Mouse (Mus musculus) heart, postnatal 36 days (tissue): ENCODE data around the gene Pten. TPM values are rescaled to one million over a fixed set of nuclear protein-coding genes. Genes with fewer than 3 reads are reported as not detected.
A peak's percentile ranks its signal among the peaks of the same experiment; 100 is the strongest.
"Not testable (repeated sequence)": the region's sequence is repeated elsewhere in the genome, so short reads cannot be mapped to it uniquely, and the experiment has no call there.

Source experiments
- DNase-seq, 2 experiments: peaks; one replicate each; pipeline ENCODE4 v3.0.0; 2021 to 2022
- intact Hi-C: fragments of 180-260 bp; cut with DNase I; formaldehyde crosslinking; loops from one replicate; pipeline ENCODE4 v1.15.1; 2025
- total RNA-seq, 2 experiments: library from RNA; stranded (reverse); gene quantifications; 2 replicates each; pipeline ENCODE4 v1.2.3; 2021

Pten gene
- total RNA-seq, 2 experiments from 2014 or later, result 60.3 to 71.1 TPM

DNA sequence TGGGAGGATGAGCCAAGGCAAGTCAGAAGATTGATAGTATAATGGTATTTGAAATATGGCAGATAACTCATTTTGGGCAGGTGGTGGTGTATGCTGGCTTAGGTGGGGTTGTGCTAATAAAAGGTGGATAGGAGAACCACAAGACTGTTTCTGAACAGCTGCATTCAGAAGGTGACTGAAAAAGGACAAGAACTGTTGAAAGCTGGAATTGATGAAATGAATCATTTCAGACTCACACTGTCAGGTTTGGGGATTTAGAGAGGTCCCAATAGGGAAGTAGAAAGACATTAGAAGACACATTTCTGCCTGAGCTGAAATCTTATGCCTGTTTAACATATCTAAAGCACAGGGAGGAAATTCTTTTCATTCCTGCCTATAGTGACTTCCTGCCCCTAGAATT is 36.6 kb downstream of the Pten start:
- intact Hi-C loops, result loop anchor here (5.0 kb wide), 1 partner anchor 37 kb away; the partner anchor contains the start of gene Pten

DNA sequence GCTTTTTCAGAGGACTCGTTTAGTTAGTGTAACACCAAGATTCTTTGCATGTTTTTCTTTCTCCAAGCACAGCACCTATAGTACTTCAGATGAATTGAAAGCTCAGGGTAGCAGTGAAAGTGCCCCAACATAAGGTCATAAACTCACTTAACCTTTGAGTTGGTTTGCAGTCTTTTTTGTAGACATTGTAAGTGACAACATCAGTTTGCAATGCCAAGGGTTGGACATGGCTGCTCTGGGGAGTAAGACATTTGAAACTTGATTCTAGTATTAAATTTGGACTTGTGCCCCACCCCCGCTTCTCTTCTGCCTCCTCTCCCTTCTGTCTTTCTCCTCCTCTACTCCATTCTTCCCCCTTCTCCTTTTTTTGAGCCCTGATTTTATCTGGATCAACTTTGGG is 43.3 kb downstream of the Pten start:
- no peak for DNase-seq
- intact Hi-C loops, result no loop called here

More for the DNA sequence above, 36.6 kb downstream of the Pten start:
- DNase-seq, result no peak

DNA sequence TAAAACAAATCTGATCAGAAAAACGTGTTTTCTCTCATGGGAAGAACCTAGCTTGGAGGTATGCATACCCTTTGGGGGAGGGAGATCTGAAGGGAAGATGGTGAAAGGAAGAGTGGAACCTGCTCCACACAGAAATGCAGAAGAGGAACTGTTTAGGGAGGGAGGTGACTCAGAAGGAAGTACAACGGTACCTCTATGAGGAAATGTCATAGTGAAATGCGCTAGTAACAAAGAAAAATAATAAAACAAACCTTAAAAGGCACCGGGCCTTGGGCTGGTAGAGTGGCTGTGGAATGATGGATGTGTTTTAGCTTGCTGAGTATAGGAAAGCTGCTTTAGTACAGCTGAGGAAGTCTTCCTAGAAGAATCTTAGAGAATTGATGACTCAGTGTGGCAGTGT is 47.4 kb downstream of the Pten start:
- no peak for DNase-seq
- intact Hi-C loops, result no loop called here

DNA sequence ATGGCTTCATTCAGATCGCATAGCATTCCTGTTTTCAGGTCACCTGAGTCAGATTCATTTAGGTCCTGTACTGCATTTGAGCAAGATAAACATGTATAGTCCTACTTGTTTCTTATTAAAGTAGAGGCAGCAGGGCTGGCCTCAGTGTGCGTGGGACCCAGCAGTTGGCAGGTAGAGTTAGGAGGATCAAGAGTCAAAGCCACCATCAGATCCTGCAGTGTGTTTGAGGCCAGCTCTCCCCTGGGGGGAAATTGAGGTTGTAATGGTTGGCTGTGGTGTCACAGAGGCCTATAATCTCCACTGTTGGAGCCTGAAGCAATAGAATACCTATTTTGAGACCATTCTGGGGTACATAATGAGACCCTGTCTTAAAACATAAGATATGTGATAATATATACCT is 50.3 kb downstream of the Pten start:
- intact Hi-C loops, result no loop called here
- DNase-seq, result no peak

DNA sequence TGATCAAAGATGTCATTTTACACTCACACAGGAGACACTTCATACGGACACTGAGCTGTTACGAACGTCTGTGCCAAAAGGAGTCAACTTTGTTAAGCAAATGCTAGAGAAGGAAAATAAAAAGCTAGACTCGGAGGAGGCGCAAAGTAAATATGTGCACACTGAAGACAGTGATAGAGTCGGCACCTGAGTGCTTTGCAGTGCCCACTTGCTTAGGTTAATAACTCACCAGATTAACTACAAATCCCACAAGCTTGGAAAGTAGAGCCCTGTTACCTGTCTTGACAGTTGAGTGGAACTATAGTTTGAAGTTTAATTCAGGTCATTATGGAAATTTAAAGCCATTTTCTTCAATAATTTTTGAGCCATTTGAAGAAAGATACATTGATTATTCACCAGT is 51.4 kb downstream of the Pten start:
- no peak for DNase-seq
- intact Hi-C loops, result no loop called here

DNA sequence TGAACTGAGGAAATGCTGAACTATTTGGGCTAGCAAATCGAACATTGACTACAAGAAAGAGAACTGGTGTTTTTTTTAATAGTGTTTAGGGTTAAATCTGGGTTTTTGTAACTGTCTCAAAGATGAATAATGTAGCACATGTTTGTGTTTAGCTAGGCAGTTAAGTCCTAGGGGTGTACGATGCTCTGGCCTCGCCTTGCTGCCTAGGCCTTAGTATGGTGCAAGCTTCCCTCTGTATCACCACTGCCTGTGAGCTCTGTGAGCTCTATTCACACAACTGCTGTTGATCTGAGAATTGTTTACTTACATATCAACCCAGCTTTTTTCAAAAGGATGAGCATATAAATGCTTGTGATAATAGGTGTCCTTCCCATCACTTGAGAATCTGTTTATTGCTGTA is 51.8 kb downstream of the Pten start:
- DNase-seq, result no peak
- intact Hi-C loops, result no loop called here

DNA sequence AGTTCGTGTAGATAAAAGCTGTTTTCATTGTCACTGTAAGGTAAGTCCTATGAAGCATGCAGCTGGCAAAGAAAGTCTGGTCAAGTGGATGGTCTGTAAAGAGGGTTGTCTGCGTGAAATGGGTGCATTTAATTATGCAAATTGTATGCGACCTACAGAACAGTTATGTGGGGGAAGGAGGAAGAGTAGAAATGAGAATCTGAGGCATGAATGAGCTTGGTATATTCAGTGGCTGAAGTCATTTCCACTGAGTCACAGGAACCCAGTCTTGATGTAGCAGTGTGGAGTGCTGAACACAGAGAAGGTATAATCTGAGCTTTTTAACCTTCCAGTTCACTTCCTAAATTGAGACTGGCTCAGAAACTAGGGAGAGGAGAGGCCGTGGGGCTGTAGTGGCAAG is 61.5 kb downstream of the Pten start:
- intact Hi-C loops, result no loop called here
- DNase-seq, result no peak

DNA sequence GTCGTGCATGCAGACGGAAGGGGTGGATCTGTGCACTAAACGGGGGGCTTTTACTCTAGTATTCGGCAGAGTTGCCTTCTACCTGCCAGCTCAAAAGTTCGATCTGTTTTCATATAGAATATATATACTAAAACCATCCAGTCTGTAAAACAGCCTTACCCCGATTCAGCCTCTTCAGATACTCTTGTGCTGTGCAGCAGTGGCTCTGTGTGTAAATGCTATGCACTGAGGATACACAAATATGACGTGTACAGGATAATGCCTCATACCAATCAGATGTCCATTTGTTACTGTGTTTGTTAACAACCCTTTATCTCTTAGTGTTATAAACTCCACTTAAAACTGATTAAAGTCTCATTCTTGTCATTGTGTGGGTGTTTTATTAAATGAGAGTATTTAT is 65.7 kb downstream of the Pten start:
- intact Hi-C loops, DNase-seq: not testable (repeated sequence)

DNA sequence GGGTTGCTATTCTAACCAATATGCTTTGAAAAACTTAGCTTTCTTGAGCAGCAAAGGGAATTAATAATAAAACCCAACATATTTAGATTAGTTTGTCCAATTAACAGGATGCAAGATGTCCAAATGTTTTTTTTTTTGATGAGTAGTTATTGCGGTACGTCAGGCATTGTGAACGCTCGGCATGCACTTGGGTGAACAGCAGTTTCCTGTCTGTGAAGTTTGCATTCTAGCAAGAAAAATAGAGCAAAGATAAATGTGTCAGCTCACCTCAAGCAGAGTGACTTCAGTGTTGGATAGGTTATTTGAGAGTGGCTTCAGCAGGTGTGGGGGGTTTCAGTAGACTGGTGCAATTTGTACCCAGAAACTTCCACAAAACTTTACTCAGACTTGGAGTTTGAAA is 69.3 kb downstream of the Pten start:
- no peak for DNase-seq
- intact Hi-C loops, result no loop called here

DNA sequence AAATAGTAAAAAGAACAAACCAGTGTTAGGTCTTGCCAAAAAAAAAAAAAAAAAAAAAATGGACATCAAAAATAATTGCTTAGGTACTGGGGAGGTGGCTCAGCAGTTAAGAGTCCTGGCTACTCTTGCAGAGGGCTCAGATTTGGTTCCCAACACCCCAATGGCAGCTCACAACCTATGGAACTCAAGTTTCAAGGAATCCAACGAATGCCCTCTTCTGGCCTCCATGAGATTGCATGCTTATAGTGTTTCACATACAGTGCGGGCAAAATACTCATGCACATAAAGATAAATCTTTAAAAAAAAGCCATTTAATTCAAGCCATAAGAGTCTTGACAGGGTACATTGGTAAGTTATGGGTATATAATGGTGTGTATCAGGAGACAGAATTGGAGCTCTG is 72.6 kb downstream of the Pten start:
- no peak for DNase-seq
- intact Hi-C loops, result loop anchor here (5.0 kb wide), 1 partner anchor 73 kb away; the partner anchor contains the start of gene Pten

DNA sequence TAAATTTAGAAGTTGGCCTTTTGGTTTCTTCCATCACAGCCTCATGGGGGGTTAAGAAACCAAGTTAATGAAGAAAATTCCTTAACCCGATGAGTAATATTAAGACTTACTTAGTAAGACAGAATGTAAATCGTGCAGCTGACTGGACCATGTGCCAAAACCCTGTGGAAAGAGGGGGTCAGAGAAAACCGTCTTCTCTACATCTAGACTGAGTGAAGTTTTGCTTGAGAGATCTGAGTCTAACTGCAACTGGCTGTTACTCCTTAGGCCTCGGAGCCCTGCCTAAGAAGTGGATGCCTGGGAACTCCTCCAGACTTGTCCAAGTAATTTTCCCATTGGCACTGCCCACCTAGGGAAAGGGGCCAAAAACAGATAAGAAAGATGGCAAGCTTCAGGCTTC is 74.0 kb downstream of the Pten start:
- DNase-seq, result no peak
- intact Hi-C loops, result loop anchor here (5.0 kb wide), 1 partner anchor 74 kb away; the partner anchor contains the start of gene Pten

DNA sequence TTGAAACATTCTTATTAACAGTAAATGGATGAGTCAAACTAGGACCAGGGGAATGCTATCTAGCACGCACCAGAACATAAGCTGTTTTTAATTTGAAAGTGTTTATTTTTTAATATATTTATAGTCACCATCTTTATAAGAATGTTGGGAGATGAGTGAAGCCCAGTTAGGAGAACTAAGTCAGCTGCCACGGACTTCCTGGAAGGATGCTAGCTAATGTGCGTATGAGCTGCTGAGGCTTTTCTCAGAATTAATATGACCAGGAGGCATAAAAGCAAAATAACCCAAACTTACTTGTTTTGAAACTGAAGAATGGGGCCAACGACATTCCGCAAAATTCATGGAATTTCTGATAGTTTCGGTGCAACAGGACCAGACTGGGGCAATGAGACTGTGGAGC is 83.2 kb downstream of the Pten start:
- intact Hi-C loops, result no loop called here
- DNase-seq, result no peak

DNA sequence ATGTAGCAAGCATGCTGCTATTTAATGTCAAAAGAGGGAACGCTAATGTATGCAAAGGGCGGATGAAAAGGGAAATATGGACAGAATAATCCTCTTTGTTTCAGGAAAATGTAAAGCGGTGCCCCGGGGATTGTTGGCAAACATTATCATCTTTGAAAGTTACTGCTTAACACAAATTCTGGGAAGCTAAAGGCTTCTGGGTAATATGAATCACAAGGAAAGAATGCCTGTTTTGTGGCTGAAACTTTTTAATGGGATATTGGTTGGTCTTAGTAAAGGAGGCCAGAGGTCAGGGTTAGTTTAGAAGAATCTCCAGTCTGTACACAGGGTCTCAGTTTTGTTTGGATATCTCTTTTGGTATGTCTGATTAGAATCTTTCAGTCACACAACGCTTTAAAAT is 87.2 kb downstream of the Pten start:
- no peak for DNase-seq

DNA sequence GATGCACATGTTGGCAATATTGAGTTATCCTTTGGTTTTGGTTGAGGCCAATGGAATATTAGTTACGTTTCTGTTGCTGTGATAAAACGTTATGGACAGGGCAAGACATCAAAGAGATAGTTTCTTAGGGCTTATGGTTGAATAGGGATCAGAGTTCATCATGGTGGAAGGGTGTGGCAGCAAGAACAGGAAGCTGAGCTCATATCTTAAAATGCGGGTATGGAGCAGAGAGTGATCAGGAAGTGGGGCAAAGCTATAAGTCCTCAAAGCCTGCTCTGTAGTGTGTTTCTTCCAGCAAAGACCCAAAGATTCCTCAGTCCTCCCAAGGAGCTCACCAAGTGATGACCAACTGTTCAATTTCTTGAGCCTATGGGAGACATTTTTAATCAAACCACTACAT is 90.7 kb downstream of the Pten start:
- intact Hi-C loops, result no loop called here
- no peak for DNase-seq

More for the DNA sequence above, 87.2 kb downstream of the Pten start:
- intact Hi-C loops, result no loop called here

DNA sequence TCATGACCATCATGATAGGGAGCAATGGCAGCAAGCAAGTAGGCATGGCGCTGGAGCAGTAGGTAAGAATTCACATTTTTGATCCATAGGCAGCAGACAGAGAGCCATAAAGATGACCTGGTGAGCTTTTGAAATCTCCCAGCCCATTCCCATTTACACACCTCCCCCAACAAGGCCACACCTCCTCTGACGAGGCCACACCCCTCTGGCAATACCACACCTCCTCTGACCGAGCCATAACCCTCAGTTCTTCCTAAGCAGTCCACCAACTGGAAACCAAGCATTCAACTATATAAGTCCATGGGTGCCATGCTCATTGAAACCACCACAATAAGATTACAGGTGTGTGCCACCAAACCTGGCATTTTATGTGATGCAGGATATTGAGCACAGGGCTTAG is 95.0 kb downstream of the Pten start:
- no peak for DNase-seq
- intact Hi-C loops, result no loop called here

DNA sequence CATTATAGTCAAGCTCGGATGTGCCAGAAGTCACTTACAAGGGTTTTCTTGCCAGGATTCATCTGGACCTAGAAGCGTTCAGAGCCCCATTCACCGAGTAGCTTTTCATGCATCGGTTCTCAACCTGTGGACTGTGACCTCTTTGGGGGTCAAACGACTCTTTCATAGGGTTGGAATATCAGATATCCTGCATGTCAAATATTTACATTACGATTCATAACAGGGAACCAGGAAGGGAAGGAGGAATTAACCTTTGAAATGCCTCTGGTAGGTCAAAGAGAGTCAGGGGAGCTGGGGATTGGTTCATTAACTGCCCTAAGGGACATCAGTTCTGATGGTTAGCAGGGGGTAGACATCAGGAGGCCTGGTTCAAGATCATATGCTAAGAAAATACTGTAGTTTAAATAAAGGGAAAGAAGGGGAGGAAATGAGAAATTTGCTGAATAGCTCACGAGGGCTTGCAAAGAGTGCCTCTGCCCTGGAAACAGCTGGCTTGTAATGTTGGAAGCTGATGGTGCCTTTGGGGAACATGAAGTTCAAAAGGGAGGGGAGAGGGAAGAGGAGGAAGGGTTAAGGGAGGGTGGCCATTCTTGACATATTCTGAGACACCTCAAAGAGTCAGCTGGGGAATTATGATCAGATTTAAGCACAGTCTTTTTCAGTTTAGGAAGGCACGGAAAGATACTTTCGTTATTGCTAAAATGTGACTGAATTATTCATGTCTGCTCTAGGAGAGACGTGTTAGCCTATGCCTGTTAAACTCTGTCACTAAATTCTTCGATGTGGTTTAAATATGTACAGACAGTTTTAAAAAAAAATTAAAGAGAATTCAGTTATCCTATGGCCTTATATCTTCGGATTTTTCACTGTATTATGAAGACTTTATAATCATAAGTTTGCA is 104.6 kb downstream of the Pten start:
- intact Hi-C loops, result no loop called here
- DNase-seq, result no peak

DNA sequence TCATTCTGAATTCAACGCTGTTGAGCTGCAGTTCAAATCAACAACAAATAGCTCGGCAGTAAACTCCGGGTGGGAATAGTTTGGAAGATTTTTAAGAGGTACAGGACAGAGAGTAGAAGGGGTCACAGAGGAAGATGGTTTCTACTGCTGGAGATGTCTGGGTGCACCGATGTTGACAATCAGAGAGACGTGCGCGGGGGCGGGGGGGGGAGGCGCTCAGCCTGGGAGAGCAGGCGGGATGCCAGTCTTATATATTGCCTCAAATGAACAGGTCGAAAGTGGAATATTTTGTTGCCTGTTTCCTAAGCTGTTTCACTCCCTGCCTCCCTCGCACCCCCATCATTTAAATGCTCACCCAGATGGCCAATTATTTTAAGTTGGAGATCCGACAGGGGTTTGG is 109.5 kb downstream of the Pten start:
- no peak for DNase-seq
- intact Hi-C loops, result no loop called here

DNA sequence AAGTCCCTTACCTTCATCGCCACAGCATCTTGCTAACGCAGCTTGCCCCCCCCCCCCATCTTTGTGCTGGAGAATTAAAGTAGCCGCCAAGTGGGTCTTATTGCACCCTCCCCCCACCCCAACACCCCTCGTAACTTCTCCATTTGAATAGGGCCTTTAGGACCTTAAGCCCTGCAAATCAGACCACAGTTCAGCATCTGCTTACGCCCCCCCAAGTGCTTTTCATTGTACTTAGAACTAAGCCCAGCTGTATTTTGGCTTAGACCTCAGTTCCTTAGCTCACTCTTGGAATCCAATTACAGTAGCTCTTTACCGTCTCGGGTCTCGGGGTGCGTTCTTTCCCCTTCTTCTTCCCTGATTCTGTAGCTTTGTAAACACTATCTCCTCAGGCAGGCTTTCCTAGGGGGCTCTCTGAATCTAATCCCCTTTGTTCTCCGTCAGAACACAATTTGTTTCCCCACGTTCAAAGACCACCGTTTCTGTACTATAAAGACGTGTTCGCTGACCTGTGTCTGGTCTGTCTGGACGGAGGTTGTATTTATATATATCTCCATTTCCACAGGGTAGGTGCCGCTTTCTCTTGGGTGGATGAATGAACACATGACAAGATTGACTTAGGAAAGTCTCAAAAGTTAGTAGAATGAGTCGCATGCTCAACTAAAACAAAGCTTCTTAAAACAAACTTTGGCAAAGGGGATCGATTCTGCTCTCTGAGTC is 110.0 kb downstream of the Pten start:
- intact Hi-C loops, result no loop called here
- no peak for DNase-seq

DNA sequence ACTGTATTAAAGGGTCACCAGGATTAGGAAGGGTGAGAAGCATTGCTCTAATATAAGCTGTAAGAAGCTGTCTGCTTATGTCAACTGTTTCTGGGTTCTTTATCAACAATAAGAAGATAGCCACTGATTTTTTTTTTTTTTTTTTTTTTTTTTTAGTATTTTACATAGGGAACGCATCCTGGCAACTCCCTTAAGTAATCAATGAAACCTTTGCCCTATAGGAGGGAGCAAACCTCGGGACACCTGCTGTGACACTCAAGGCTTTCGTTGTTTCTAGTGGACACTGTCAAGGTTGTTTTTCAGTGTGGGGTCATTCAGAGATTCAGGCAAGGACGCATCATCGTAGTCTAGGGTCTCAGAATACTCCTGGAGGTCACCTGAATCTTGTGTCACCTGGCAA is 111.3 kb downstream of the Pten start:
- intact Hi-C loops, result no loop called here
- DNase-seq, result no peak

DNA sequence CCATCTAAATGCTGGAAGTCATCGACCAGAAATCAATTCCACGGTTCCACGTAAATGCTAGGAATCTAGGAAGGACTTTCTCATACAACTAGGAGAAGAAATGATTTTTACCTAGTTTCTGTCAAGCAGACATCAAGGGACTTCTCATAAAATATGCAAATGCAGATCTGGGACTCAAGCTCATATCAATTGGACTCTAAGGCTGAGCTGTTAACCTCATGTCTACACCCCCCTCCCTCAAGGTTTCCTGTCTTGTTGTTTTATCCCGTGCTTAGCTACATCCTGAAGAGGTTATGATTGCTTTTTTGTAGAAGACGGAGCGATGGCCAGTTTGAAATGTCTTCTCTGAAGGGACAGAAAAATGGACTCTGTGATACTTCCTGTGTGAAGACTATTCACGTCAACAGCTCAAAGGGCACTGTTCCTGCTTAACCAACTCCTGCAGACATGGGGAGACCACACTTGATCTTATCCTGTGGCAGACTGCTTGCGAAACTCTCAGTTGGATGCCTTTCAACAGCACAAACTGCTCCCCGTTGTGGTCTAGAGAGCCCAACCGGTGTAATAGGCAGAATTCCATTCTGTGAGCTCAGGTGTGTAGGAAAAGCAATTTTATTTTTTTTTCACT is 111.9 kb downstream of the Pten start:
- no peak for DNase-seq
- intact Hi-C loops, result no loop called here

DNA sequence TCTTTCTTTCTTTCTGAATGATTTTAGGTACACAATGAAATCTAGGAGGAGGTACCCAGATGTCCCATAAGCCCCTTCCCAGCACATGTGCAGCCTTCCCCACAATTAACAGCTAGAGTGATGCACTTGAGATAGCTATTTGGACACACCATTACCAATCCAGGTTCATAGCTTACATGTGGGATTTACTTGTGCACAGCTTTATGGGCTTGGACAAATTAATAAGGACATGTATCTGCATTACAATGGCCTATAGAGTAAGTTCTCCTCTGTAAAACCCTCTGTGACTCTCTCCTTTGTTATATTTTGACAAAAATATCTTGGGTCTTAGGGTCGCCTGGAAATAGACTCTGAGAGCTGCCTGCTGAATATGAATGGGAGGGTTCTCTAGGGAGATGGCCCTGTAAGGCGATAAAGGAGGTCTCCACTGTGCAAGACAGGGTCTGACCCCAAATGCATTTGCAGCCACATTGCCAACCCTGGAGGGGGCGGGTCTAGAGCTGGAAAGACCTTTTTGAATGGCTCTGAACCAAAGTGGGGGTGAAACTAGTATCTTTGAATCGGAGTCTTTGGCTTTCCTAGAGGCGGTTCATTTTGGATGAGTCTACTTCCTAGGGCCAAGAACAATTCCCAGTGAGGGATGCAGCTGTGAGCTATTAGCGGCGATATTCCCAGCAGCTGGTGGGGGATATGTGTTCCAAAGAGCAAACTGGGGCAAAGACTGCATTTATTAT is 116.8 kb downstream of the Pten start:
- DNase-seq, result peak; percentile 9 to 40
- intact Hi-C loops, result no loop called here
